Mouse (Mus musculus) heart, postnatal 36 days (tissue): ENCODE data around the gene Tmem170b. TPM values are rescaled to one million over a fixed set of nuclear protein-coding genes. Genes with fewer than 3 reads are reported as not detected.

Source experiments
- total RNA-seq, 2 experiments: library from RNA; stranded (reverse); gene quantifications; 2 replicates each; pipeline ENCODE4 v1.2.3; 2021

Gene Tmem170b
- total RNA-seq, 2 experiments from 2014 or later: 21.7 to 24.2 TPM

Other genes starting within 250 kb of the Tmem170b start
- 10 to 100 TPM; 21.3 to 28.0 TPM for gene Nedd9, start 118.5 kb upstream of the Tmem170b start, total RNA-seq
- gene Adtrp, start 241.8 kb downstream of the Tmem170b start, total RNA-seq: 1 to 10 TPM in 1 of 2 experiments, under 1 TPM in 1; 0.79 to 2.6 TPM